Mouse (Mus musculus) midbrain, embryonic 12.5 days (tissue): ENCODE data around the gene Clec12a. TPM values are rescaled to one million over a fixed set of nuclear protein-coding genes. Genes with fewer than 3 reads are reported as not detected.

Experiments
- polyA plus RNA-seq: library from polyadenylated mRNA; unstranded; fragments of >200 nt; fragmentation: Nextera tagmentation; extraction: Ambion mirVana; gene quantifications from 2 replicates; pipeline ENCODE4 v1.2.1, GENCODE M21; 2016

Clec12a gene
- polyA plus RNA-seq, 1 experiment from 2014 or later: 0.14 TPM

Other genes starting within 250 kb of the Clec12a start
- gene Clec2e, start 241.8 kb upstream of the Clec12a start, polyA plus RNA-seq: not detected in 2 replicates
- gene Clec2d, start 162.1 kb upstream of the Clec12a start, polyA plus RNA-seq: 0.14 TPM in 1 of 2 replicates, not detected in the other
- gene Cd69, start 67.3 kb upstream of the Clec12a start, polyA plus RNA-seq: not detected in 2 replicates
- gene 4922502D21Rik, start 10.9 kb upstream of the Clec12a start, polyA plus RNA-seq: not detected in 2 replicates
- not detected in 2 replicates for gene Clec12b, start 43.2 kb downstream of the Clec12a start, polyA plus RNA-seq
- gene Clec1b, start 54.6 kb downstream of the Clec12a start, polyA plus RNA-seq: 7.1 and 9.0 TPM in 2 replicates
- 0.17 and 0.22 TPM in 2 replicates for gene Clec9a, start 66.2 kb downstream of the Clec12a start, polyA plus RNA-seq
- 0.86 and 1.3 TPM in 2 replicates for gene Clec1a, start 109.3 kb downstream of the Clec12a start, polyA plus RNA-seq
- 0.06 and 0.07 TPM in 2 replicates for gene Olr1, start 164.5 kb downstream of the Clec12a start, polyA plus RNA-seq
- gene Tmem52b, start 169.9 kb downstream of the Clec12a start, polyA plus RNA-seq: not detected in 2 replicates
- 94.3 and 96.6 TPM in 2 replicates for gene Gabarapl1, start 190.5 kb downstream of the Clec12a start, polyA plus RNA-seq
- gene Klre1, start 235.2 kb downstream of the Clec12a start, polyA plus RNA-seq: not detected in 2 replicates
- 0.47 TPM in 1 of 2 replicates, not detected in the other for gene Klrd1, start 249.1 kb downstream of the Clec12a start, polyA plus RNA-seq